Mouse (Mus musculus) midbrain, embryonic 13.5 days (tissue): ENCODE data around the gene Nudt1. TPM values are rescaled to one million over a fixed set of nuclear protein-coding genes. Genes with fewer than 3 reads are reported as not detected.
"Not testable (repeated sequence)": the region's sequence is repeated elsewhere in the genome, so short reads cannot be mapped to it uniquely, and the experiment has no call there.

ENCODE experiments used
- ATAC-seq: fragments of 200-750 bp; cut with Nextera tagmentation; 2 replicates; pipeline ENCODE4 v1.8.0; 2017; ENCODE audit warnings: mild to moderate bottlenecking, moderate TSS enrichment, moderate library complexity
- H3K27ac ChIP-seq: fragments of 300-500 bp; sonication (generic); 2 replicates; pipeline ENCODE4 v1.5.1; 2015; ENCODE audit warnings: inconsistent platforms, mild to moderate bottlenecking, moderate library complexity
- H3K27me3 ChIP-seq: fragments of 300-500 bp; sonication (generic); 2 replicates; pipeline ENCODE4 v1.6.1; 2015; ENCODE audit warnings: mild to moderate bottlenecking, inconsistent platforms
- H3K36me3 ChIP-seq: fragments of 300-500 bp; sonication (generic); 2 replicates; pipeline ENCODE4 v1.6.1; 2015; ENCODE audit warnings: mild to moderate bottlenecking, inconsistent platforms
- H3K4me1 ChIP-seq: fragments of 300-500 bp; sonication (generic); replicated peaks from 2 replicates; pipeline ENCODE4 v1.6.1; 2015; ENCODE audit warnings: inconsistent platforms
- H3K4me2 ChIP-seq: fragments of 300-500 bp; sonication (generic); replicated peaks from 2 replicates; pipeline ENCODE4 v1.6.1; 2015; ENCODE audit warnings: moderate library complexity, mild to moderate bottlenecking, inconsistent platforms
- H3K4me3 ChIP-seq: fragments of 300-500 bp; sonication (generic); replicated peaks from 2 replicates; pipeline ENCODE4 v1.5.1; 2015; ENCODE audit warnings: mild to moderate bottlenecking, inconsistent platforms
- H3K9ac ChIP-seq: fragments of 300-500 bp; sonication (generic); replicated peaks from 2 replicates; pipeline ENCODE4 v1.6.1; 2015; ENCODE audit warnings: mild to moderate bottlenecking, inconsistent platforms
- H3K9me3 ChIP-seq: fragments of 300-500 bp; sonication (generic); 2 replicates; pipeline ENCODE4 v1.6.1; 2016; ENCODE audit warnings: mild to moderate bottlenecking, inconsistent platforms
- WGBS: fragments of 180-500 bp; shearing (Covaris S2); methylation state at CpG from one replicate; pipeline ENCODE4 v1.1.7; 2015; 5-methylcytosine and 5-hydroxymethylcytosine counted together
- polyA plus RNA-seq: library from polyadenylated mRNA; unstranded; fragments of >200 nt; fragmentation: Nextera tagmentation; extraction: Ambion mirVana; gene quantifications from 2 replicates; pipeline ENCODE4 v1.2.1, GENCODE M21; 2015

Nudt1 gene
- polyA plus RNA-seq, 1 experiment from 2014 or later: 31.9 TPM

DNA sequence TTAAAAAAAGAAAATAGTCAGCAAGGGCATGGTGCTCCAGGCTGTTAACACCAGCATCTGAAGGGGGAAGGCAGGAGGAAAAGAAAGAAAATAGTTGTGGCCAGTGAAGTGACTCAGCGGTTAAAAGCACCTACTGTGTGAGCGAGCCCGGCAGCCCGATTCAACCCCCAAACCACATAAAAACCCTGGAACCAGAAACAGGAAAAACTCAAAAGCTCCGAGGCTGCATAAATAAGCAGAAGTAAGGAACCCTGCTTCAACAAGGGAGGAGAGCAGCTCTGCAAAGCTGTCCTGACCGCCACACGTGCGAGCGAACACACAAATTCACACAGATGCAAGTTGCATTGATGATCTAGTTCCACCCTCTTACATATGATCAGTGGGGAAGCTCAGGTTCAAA, 28.4 kb downstream of the Nudt1 start:
- no peak overlapping the region for H3K4me3 ChIP-seq
- peaks cover 58% of the 10 kb centered on the region for H3K36me3 ChIP-seq
- no peak overlapping the region for H3K27ac ChIP-seq
- H3K4me2 ChIP-seq: no peak overlapping the region
- 96% methylated on average over 9 of the region's 9 CpGs for whole genome bisulfite sequencing
- no peaks in the 10 kb centered on the region for H3K27me3 ChIP-seq
- H3K4me1 ChIP-seq: no peaks in the 10 kb centered on the region
- ATAC-seq: no peak
- H3K9me3 ChIP-seq: no peaks in the 10 kb centered on the region
- H3K9ac ChIP-seq: no peak overlapping the region

DNA sequence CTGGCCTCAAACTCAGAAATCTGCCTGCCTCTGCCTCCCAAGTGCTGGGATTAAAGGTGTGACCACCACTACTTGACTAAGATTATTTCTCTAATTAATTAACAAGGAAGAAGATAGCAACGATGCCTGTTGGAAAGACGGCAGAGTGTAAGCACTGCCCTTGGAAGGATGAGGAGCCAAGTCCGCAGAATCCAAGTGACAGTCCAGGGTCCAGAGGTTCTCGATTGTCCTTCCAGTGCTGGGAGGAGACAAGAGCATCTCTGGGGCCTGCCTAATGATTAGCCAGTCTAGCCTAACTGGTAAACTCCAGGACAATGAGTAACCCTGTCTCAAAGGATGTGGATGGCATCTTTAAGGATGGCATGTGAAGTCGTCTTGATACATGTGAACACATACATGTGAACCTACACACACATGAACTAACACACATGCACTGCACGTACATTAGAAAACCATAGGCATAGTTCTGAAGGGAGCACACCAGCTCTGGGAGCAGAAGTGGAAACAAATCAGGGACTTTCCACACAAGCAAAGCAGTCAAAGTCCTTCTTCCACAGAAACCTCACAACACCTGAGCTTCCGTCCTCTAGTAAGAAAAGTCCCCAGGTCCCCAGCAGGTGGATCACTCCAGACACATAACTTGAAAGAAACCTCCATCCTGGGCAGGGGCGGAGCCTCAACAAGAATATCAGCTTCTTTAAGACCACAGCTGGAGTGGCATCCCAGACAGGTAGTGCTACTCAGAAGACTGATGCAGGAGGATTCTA, 29.5 kb downstream of the Nudt1 start:
- Histone ChIP-seq H3K27ac (no peak overlapping the region), H3K4me3 (no peak overlapping the region), H3K4me2 (no peak overlapping the region), H3K27me3 (no peaks in the 10 kb centered on the region), H3K36me3 (peaks cover 55% of the 10 kb centered on the region), H3K9ac (no peak overlapping the region), H3K9me3 (no peaks in the 10 kb centered on the region), H3K4me1 (no peaks in the 10 kb centered on the region)
- ATAC-seq: no peak
- 93% methylated on average over 8 of the region's 8 CpGs for WGBS

- WGBS: 95% methylated on average over 6 of the region's 6 CpGs
- Histone ChIP-seq H3K36me3 (peaks cover 63% of the 10 kb centered on the region), H3K9ac (no peak overlapping the region), H3K27me3 (no peaks in the 10 kb centered on the region), H3K4me3 (no peak overlapping the region), H3K4me2 (no peak overlapping the region), H3K27ac (no peak overlapping the region), H3K4me1 (no peaks in the 10 kb centered on the region), H3K9me3 (no peaks in the 10 kb centered on the region)
- no peak for ATAC-seq
Measured at GRCm38 (mm10) chr5:140352352-140352751, 30.9 kb downstream of the Nudt1 start.

- ATAC-seq: no peak
- Histone ChIP-seq H3K27me3 (no peaks in the 10 kb centered on the region), H3K27ac (no peak overlapping the region), H3K9me3 (no peaks in the 10 kb centered on the region), H3K4me2 (no peak overlapping the region), H3K9ac (no peak overlapping the region; the same call in 1 of the 2 replicates), H3K4me3 (no peak overlapping the region), H3K36me3 (peaks cover 77% of the 10 kb centered on the region), H3K4me1 (no peaks in the 10 kb centered on the region)
- 89% methylated on average over 11 of the region's 11 CpGs for WGBS
Measured at GRCm38 (mm10) chr5:140355934-140356333, 34.5 kb downstream of the Nudt1 start.

GRCm38 (mm10) chr5:140357466-140357865, 36.0 kb downstream of the Nudt1 start:
- no peak overlapping the region for H3K4me3 ChIP-seq
- 97% methylated on average over 3 of the region's 3 CpGs for WGBS
- no peaks in the 10 kb centered on the region for H3K9me3 ChIP-seq
- H3K36me3 ChIP-seq: peaks cover 61% of the 10 kb centered on the region
- no peak overlapping the region for H3K27ac ChIP-seq
- H3K9ac ChIP-seq: no peak overlapping the region
- no peak for ATAC-seq
- no peaks in the 10 kb centered on the region for H3K27me3 ChIP-seq
- H3K4me2 ChIP-seq: no peak overlapping the region
- no peaks in the 10 kb centered on the region for H3K4me1 ChIP-seq

DNA sequence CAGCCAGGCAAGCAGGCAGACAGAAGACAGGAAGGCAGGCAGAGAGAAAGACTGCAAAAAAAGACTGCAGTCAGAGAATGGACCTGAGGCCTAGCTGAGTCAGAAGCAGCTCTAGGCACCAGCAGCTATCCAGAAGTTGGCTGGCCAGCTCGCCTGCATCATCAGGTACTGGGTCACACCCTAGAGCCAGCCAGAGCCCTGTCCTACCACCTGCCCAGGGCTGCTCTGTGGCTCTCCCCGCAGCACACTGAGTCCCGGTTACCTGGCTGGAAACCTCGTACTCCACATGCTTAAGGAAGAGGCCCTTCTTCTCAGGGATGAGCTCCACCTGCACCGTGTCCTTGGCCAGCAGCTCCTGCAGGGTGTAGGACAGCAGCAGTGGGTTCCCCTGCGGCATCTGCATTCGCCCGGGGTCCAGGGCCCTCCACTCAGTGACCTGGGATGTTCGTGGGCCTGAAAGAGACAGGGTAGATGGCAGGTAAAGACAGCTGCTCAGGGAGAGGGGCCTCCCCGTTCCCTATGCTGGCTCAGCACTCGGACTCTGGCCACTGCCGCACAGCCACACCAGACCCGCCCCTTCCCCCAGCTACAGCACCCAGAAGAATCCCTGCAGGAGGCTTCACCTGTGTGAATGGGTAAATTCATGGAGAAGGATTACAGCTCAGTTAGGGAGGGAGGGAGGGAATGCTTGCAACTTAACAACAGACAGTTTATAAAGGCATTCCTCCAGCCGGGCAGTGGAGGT, 38.6 kb downstream of the Nudt1 start:
- H3K36me3 ChIP-seq: peaks cover 39% of the 10 kb centered on the region
- H3K4me1 ChIP-seq: no peaks in the 10 kb centered on the region
- H3K27me3 ChIP-seq: no peaks in the 10 kb centered on the region
- H3K9ac ChIP-seq: no peak overlapping the region
- H3K4me3 ChIP-seq: no peak overlapping the region
- H3K9me3 ChIP-seq: no peaks in the 10 kb centered on the region; the same call in 1 of the 2 replicates
- no peak for ATAC-seq
- H3K4me2 ChIP-seq: no peak overlapping the region
- no peak overlapping the region for H3K27ac ChIP-seq
- 78% methylated on average over 14 of the region's 14 CpGs for WGBS

DNA sequence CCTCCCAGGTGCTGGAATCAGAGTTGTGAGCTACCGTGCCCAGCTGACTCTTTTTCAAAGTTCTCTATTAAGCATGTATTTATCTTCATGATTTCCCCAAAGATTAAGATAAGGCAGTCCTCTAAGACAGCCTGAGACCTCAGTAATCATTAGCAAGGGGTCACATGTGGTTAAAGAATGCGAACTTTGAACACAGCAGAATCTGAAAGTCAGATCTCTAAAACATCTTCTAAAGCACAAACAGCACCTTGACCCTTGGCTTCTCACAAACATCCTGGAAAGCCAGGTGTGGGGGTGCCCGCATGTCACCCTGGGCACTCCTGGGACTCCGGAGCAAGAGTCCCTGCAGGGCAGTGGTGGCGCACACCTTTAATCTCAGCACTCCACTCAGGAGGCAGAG, 43.0 kb downstream of the Nudt1 start:
- no peak for ATAC-seq
- 95% methylated on average over 5 of the region's 5 CpGs for WGBS
- H3K9ac ChIP-seq: no peak overlapping the region
- no peak overlapping the region for H3K4me3 ChIP-seq
- H3K4me2 ChIP-seq: no peak overlapping the region
- H3K27ac ChIP-seq: no peak overlapping the region
- H3K27me3 ChIP-seq: no peaks in the 10 kb centered on the region
- H3K4me1 ChIP-seq: no peaks in the 10 kb centered on the region
- peaks cover 10% of the 10 kb centered on the region for H3K36me3 ChIP-seq
- no peaks in the 10 kb centered on the region; the same call in 1 of the 2 replicates for H3K9me3 ChIP-seq

DNA sequence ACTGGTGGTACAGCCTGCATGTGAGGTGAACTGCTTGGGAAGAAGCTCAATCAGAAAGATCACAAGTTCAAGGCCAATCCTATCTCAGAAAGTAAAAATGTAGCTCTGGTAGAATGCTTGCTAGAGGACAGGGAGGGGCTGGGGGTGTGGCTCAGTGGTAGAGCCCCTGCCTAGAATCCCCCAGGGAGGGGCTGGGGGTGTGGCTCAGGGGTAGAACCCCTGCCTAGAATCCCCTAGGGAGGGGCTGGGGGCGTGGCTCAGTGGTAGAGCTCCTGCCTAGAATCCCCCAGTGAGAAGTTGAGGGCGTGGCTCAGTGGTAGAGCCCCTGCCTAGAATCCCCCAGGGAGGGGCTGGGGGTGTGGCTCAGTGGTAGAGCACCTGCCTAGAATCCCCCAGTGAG, 46.7 kb downstream of the Nudt1 start:
- not testable (repeated sequence) for H3K9ac ChIP-seq, H3K27ac ChIP-seq, H3K27me3 ChIP-seq, H3K4me3 ChIP-seq, H3K4me2 ChIP-seq, H3K9me3 ChIP-seq, ATAC-seq, H3K36me3 ChIP-seq, H3K4me1 ChIP-seq
- 92% methylated on average over 2 of the region's 2 CpGs for WGBS

- WGBS: 90% methylated on average over 4 of the region's 4 CpGs
- H3K9me3 ChIP-seq: no peaks in the 10 kb centered on the region; the same call in 1 of the 2 replicates
- no peaks in the 10 kb centered on the region for H3K4me1 ChIP-seq
- no peaks in the 10 kb centered on the region for H3K36me3 ChIP-seq
- H3K4me2 ChIP-seq: no peak overlapping the region
- no peak overlapping the region for H3K4me3 ChIP-seq
- no peak overlapping the region for H3K27ac ChIP-seq
- no peak overlapping the region for H3K9ac ChIP-seq
- H3K27me3 ChIP-seq: no peaks in the 10 kb centered on the region
- ATAC-seq: no peak
Measured at GRCm38 (mm10) chr5:140368926-140369325, 47.5 kb downstream of the Nudt1 start.

- H3K4me1 ChIP-seq: peaks cover 3% of the 10 kb centered on the region; the same call in 1 of the 2 replicates
- no peak overlapping the region for H3K4me2 ChIP-seq
- 95% methylated on average over 2 of the region's 2 CpGs for WGBS
- no peak overlapping the region for H3K9ac ChIP-seq
- H3K4me3 ChIP-seq: no peak overlapping the region
- no peaks in the 10 kb centered on the region for H3K27me3 ChIP-seq
- H3K9me3 ChIP-seq: no peaks in the 10 kb centered on the region; the same call in 1 of the 2 replicates
- no peak for ATAC-seq
- H3K36me3 ChIP-seq: no peaks in the 10 kb centered on the region
- no peak overlapping the region for H3K27ac ChIP-seq
Measured at GRCm38 (mm10) chr5:140369466-140369865, 48.0 kb downstream of the Nudt1 start.

DNA sequence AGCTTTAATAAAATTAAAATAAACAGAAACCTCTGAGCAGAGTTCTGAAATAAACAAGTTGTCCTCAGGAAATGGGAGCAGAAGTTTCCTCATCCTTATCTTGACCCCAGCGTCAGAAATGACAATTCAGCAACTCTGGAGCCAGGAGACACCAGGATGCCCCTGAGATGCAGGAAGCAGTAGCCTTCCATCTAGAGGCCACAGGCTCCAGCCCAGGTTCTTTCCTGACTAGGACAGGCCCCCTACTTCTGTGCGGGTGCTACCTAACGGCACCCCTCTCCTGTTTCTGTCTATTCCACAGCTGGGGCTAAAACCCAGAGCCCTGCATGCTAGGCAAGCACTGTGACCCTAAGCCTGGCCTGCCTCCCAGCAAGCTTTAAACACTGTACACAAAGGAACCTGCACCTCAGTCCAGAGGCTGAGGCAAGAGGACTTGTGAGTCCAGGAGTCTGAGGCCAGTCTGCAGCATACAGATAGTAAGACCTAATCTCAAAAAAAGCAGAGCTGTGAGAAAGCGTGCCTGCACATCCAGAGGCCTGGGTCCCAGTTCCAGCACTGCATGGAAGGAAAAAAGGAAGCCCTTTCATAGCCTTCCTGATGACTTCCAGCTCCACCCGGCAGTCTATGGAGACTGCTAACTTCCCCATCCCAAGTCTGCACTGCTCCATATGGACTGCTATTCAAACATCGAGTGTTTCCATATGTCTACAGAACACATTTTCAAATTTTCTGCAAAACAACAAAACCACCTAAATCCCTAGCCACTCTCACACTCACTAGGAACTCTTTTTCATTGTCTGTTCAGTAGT, 49.2 kb downstream of the Nudt1 start:
- peaks cover 4% of the 10 kb centered on the region; the same call in 1 of the 2 replicates for H3K4me1 ChIP-seq
- no peak overlapping the region for H3K9ac ChIP-seq
- no peaks in the 10 kb centered on the region for H3K36me3 ChIP-seq
- no peak for ATAC-seq
- H3K27me3 ChIP-seq: no peaks in the 10 kb centered on the region
- H3K4me3 ChIP-seq: no peak overlapping the region
- H3K27ac ChIP-seq: no peak overlapping the region
- 89% methylated on average over 6 of the region's 6 CpGs for WGBS
- H3K9me3 ChIP-seq: no peaks in the 10 kb centered on the region
- no peak overlapping the region for H3K4me2 ChIP-seq

GRCm38 (mm10) chr5:140371671-140372070, 50.2 kb downstream of the Nudt1 start:
- Histone ChIP-seq H3K4me2 (no peak overlapping the region), H3K4me3 (no peak overlapping the region), H3K9ac (no peak overlapping the region), H3K27ac (no peak overlapping the region), H3K9me3 (no peaks in the 10 kb centered on the region), H3K27me3 (no peaks in the 10 kb centered on the region), H3K4me1 (peaks cover 4% of the 10 kb centered on the region; the same call in 1 of the 2 replicates), H3K36me3 (no peaks in the 10 kb centered on the region)
- ATAC-seq: no peak
- WGBS: 94% methylated on average over 3 of the region's 3 CpGs
